In genomic region chr7:100894057-100894832, GRCm38 (mm10) we compare ENCODE assay signal across 8 mouse cellular contexts. TPM values are rescaled to one million over a fixed set of nuclear protein-coding genes. Genes with fewer than 3 reads are reported as not detected.
DNase-seq lines count a peak whose midpoint lies in the region; ATAC-seq lines count a peak whose summit lies in the region.

No protein-coding gene starts in this region.

- intact Hi-C loops in left cerebral cortex, postnatal 4 days (cut with DNase I) = no loop called here

- peak overlapping the region; percentile 44 for H3K27ac ChIP-seq in embryonic facial prominence, embryonic 13.5 days
- H3K27ac ChIP-seq in hindbrain, embryonic 11.5 days (ENCODE audit: low read depth, low read length) = 0 out of 2 replicates have a peak overlapping the region, but pooled peaks have one; percentile 6
- no peak overlapping the region for H3K27ac ChIP-seq in neural tube, embryonic 12.5 days

- WGBS in embryonic facial prominence, embryonic 13.5 days = 3% methylated on average over 46 of the region's 53 CpGs
- WGBS in hindbrain, embryonic 11.5 days = 6% methylated on average over 29 of the region's 53 CpGs
- 3% methylated on average over 52 of the region's 53 CpGs for WGBS in neural tube, embryonic 12.5 days

- peak overlapping the region; percentile 92 for H3K4me2 ChIP-seq in embryonic facial prominence, embryonic 13.5 days
- H3K4me2 ChIP-seq in hindbrain, embryonic 11.5 days (replicated peaks; ENCODE audit: low read depth, low read length) = peak overlapping the region; percentile 94
- H3K4me2 ChIP-seq in neural tube, embryonic 12.5 days (replicated peaks) = peak overlapping the region; percentile 94

- no peak for ATAC-seq in erythroblast, adult 5-6 weeks (replicated peaks; ENCODE audit: low FRiP score, poor library complexity, severe bottlenecking)
- ATAC-seq in embryonic facial prominence, embryonic 13.5 days (ENCODE audit: insufficient number of reproducible peaks, insufficient read depth, low FRiP score, low TSS enrichment, low read depth) = peak; percentile 29; the same call in 1 of the 2 replicates
- ATAC-seq in hindbrain, embryonic 11.5 days (ENCODE audit: low FRiP score) = peak; percentile 72
- peak; percentile 74 for ATAC-seq in neural tube, embryonic 12.5 days (ENCODE audit: low FRiP score, low read depth)

- H3K36me3 ChIP-seq in erythroblast, embryonic 14.5 days (ENCODE audit: control insufficient read depth) = no peaks in the 10 kb centered on the region; the same call in 1 of the 2 replicates
- peaks cover 28% of the 10 kb centered on the region for H3K36me3 ChIP-seq in embryonic facial prominence, embryonic 13.5 days
- no peaks in the 10 kb centered on the region for H3K36me3 ChIP-seq in hindbrain, embryonic 11.5 days (ENCODE audit: control insufficient read depth, insufficient read depth, low read length)
- peaks cover 10% of the 10 kb centered on the region for H3K36me3 ChIP-seq in neural tube, embryonic 12.5 days

- peak; percentile 82 for DNase-seq in adrenal gland, adult 8-10 months
- peak; percentile 70 for DNase-seq in hindbrain, embryonic 11.5 days (ENCODE audit: low spot score)
- peak; percentile 30 for DNase-seq in left cerebral cortex, postnatal 4 days
- DNase-seq in thymus, postnatal 25 days = peak; percentile 35

- H3K4me1 ChIP-seq in erythroblast, embryonic 14.5 days (ENCODE audit: control insufficient read depth) = peaks cover 3% of the 10 kb centered on the region; the same call in 1 of the 2 replicates
- peaks cover 35% of the 10 kb centered on the region for H3K4me1 ChIP-seq in embryonic facial prominence, embryonic 13.5 days
- peaks cover 14% of the 10 kb centered on the region for H3K4me1 ChIP-seq in hindbrain, embryonic 11.5 days (replicated peaks; ENCODE audit: control insufficient read depth, insufficient read depth, low read length)
- H3K4me1 ChIP-seq in neural tube, embryonic 12.5 days = peaks cover 28% of the 10 kb centered on the region

- H3K9ac ChIP-seq in embryonic facial prominence, embryonic 13.5 days = peak overlapping the region; percentile 83
- peak overlapping the region; percentile 73 for H3K9ac ChIP-seq in hindbrain, embryonic 11.5 days (ENCODE audit: low read depth, low read length)
- peak overlapping the region; percentile 75 for H3K9ac ChIP-seq in neural tube, embryonic 12.5 days

- H3K27me3 ChIP-seq in erythroblast, embryonic 14.5 days (ENCODE audit: control insufficient read depth) = peaks cover 32% of the 10 kb centered on the region
- no peaks in the 10 kb centered on the region for H3K27me3 ChIP-seq in embryonic facial prominence, embryonic 13.5 days
- no peaks in the 10 kb centered on the region for H3K27me3 ChIP-seq in hindbrain, embryonic 11.5 days (ENCODE audit: control insufficient read depth, insufficient read depth, low read length)
- H3K27me3 ChIP-seq in neural tube, embryonic 12.5 days (replicated peaks) = no peaks in the 10 kb centered on the region

- peak overlapping the region; percentile 24 for H3K4me3 ChIP-seq in erythroblast, embryonic 14.5 days (replicated peaks)
- H3K4me3 ChIP-seq in embryonic facial prominence, embryonic 13.5 days = peak overlapping the region; percentile 58
- H3K4me3 ChIP-seq in hindbrain, embryonic 11.5 days (ENCODE audit: low read depth, low read length) = peak overlapping the region; percentile 47
- H3K4me3 ChIP-seq in neural tube, embryonic 12.5 days = peak overlapping the region; percentile 54

- H3K9me3 ChIP-seq in erythroblast, embryonic 14.5 days (ENCODE audit: control insufficient read depth, low read length) = no peaks in the 10 kb centered on the region
- no peaks in the 10 kb centered on the region for H3K9me3 ChIP-seq in embryonic facial prominence, embryonic 13.5 days
- H3K9me3 ChIP-seq in hindbrain, embryonic 11.5 days (ENCODE audit: control insufficient read depth, low read length) = no peaks in the 10 kb centered on the region
- H3K9me3 ChIP-seq in neural tube, embryonic 12.5 days = no peaks in the 10 kb centered on the region

RNA-seq across cellular contexts. Expression of gene Relt, which starts 31.0 kb away (rescaled TPM):
- polyA plus RNA-seq in erythroblast, embryonic 14.5 days (2012) = 16.3 and 17.6 TPM in 2 replicates
- total RNA-seq in erythroblast, adult 5-6 weeks (2015; ENCODE audit: low replicate concordance) = 12.1 and 12.9 TPM in 2 replicates
- 11.6 and 14.8 TPM in 2 replicates for total RNA-seq in erythroblast, adult 5-6 weeks (2017; ENCODE audit: low replicate concordance)
- total RNA-seq in adrenal gland, adult 8-10 months (2022) = 1 to 10 TPM; 1.2 to 1.8 (median 1.5) TPM
- 4.2 TPM in 2 replicates for polyA plus RNA-seq in embryonic facial prominence, embryonic 13.5 days (2015; fragmentation: Nextera tagmentation; extraction: Ambion mirVana)
- polyA plus RNA-seq in hindbrain, embryonic 11.5 days (2014; fragmentation: Nextera tagmentation; extraction: Ambion mirVana) = 1.4 and 2.0 TPM in 2 replicates
- total RNA-seq in left cerebral cortex, postnatal 4 days (2021) = 1 to 10 TPM; 6.3 to 7.4 TPM
- polyA plus RNA-seq in neural tube, embryonic 12.5 days (2016; fragmentation: Nextera tagmentation; extraction: Ambion mirVana) = 3.7 and 3.9 TPM in 2 replicates

RNA-seq across cellular contexts. Expression of gene Arhgef17, which starts 37.7 kb away (rescaled TPM):
- polyA plus RNA-seq in erythroblast, embryonic 14.5 days (2012) = 0.02 TPM in 2 replicates
- total RNA-seq in erythroblast, adult 5-6 weeks (2015; ENCODE audit: low replicate concordance) = 0.58 TPM in 1 of 2 replicates, not detected in the other
- total RNA-seq in erythroblast, adult 5-6 weeks (2017; ENCODE audit: low replicate concordance) = not detected in 2 replicates
- 100 to 1,000 TPM in 3 of 4 experiments, 10 to 100 TPM in 1; 95.8 to 118 (median 108) TPM for total RNA-seq in adrenal gland, adult 8-10 months (2022)
- polyA plus RNA-seq in embryonic facial prominence, embryonic 13.5 days (2015; fragmentation: Nextera tagmentation; extraction: Ambion mirVana) = 8.0 and 8.3 TPM in 2 replicates
- 6.3 and 8.3 TPM in 2 replicates for polyA plus RNA-seq in hindbrain, embryonic 11.5 days (2014; fragmentation: Nextera tagmentation; extraction: Ambion mirVana)
- 10 to 100 TPM; 44.2 to 45.3 TPM for total RNA-seq in left cerebral cortex, postnatal 4 days (2021)
- polyA plus RNA-seq in neural tube, embryonic 12.5 days (2016; fragmentation: Nextera tagmentation; extraction: Ambion mirVana) = 7.1 and 7.9 TPM in 2 replicates

Comparison
In these comparisons a context has a peak if more than half of its experiments do, and no peak if none do; other contexts are left out.
1. DNase-seq: peak in every context shown above with its lines; median percentile 82 in adrenal gland, adult 8-10 months; 70 in hindbrain, embryonic 11.5 days; 35 in thymus, postnatal 25 days; 30 in left cerebral cortex, postnatal 4 days.